Mouse (Mus musculus) midbrain, embryonic 11.5 days (tissue): ENCODE results near the gene Gxylt2. TPM values are rescaled to one million over a fixed set of nuclear protein-coding genes. Genes with fewer than 3 reads are reported as not detected.

Experiments used
- ATAC-seq: fragments of 200-750 bp; cut with Nextera tagmentation; 2 replicates; pipeline ENCODE4 v1.8.0; 2017; ENCODE audit warnings: moderate TSS enrichment, moderate library complexity; ENCODE audit not compliant: low FRiP score
- DNase-seq: peaks from one replicate; pipeline ENCODE4 v3.0.0; 2015; ENCODE audit warnings: low spot score; ENCODE audit errors: missing footprints
- H3K27ac ChIP-seq: fragments of 300-500 bp; sonication (generic); 2 replicates; pipeline ENCODE4 v1.5.1; 2014; ENCODE audit warnings: low read depth, low read length
- H3K27me3 ChIP-seq: fragments of 300-500 bp; sonication (generic); 2 replicates; pipeline ENCODE4 v1.6.1; 2014; ENCODE audit warnings: mild to moderate bottlenecking, low read length, moderate library complexity, mixed read lengths; ENCODE audit not compliant: control insufficient read depth, insufficient read depth
- H3K36me3 ChIP-seq: fragments of 300-500 bp; sonication (generic); 2 replicates; pipeline ENCODE4 v1.6.1; 2014; ENCODE audit warnings: mild to moderate bottlenecking, low read length, moderate library complexity, mixed read lengths; ENCODE audit not compliant: control insufficient read depth, insufficient read depth
- H3K4me1 ChIP-seq: fragments of 300-500 bp; sonication (generic); 2 replicates; pipeline ENCODE4 v1.6.1; 2014; ENCODE audit warnings: low read length; ENCODE audit not compliant: control insufficient read depth, insufficient read depth
- H3K4me2 ChIP-seq: fragments of 300-500 bp; sonication (generic); 2 replicates; pipeline ENCODE4 v1.6.1; 2014; ENCODE audit warnings: mild to moderate bottlenecking, moderate library complexity
- H3K4me3 ChIP-seq: fragments of 300-500 bp; sonication (generic); 2 replicates; pipeline ENCODE4 v1.5.1; 2014; ENCODE audit warnings: low read depth, low read length
- H3K9ac ChIP-seq: fragments of 300-500 bp; sonication (generic); 2 replicates; pipeline ENCODE4 v1.6.1; 2014; ENCODE audit warnings: low read length
- H3K9me3 ChIP-seq: fragments of 300-500 bp; sonication (generic); 2 replicates; pipeline ENCODE4 v1.6.1; 2016; ENCODE audit warnings: low read length; ENCODE audit not compliant: control insufficient read depth
- WGBS: fragments of 180-500 bp; shearing (Covaris S2); extraction: QIAGEN DNeasy Blood & Tissue Kit; methylation state at CpG from one replicate; pipeline ENCODE4 v1.1.7; 2014; 5-methylcytosine and 5-hydroxymethylcytosine counted together
- polyA plus RNA-seq: library from polyadenylated mRNA; unstranded; fragments of >200 nt; fragmentation: Nextera tagmentation; extraction: Ambion mirVana; gene quantifications from 2 replicates; pipeline ENCODE4 v1.2.1, GENCODE M21; 2014

Gene Gxylt2
- polyA plus RNA-seq = 3.3 and 3.8 TPM in 2 replicates

DNA sequence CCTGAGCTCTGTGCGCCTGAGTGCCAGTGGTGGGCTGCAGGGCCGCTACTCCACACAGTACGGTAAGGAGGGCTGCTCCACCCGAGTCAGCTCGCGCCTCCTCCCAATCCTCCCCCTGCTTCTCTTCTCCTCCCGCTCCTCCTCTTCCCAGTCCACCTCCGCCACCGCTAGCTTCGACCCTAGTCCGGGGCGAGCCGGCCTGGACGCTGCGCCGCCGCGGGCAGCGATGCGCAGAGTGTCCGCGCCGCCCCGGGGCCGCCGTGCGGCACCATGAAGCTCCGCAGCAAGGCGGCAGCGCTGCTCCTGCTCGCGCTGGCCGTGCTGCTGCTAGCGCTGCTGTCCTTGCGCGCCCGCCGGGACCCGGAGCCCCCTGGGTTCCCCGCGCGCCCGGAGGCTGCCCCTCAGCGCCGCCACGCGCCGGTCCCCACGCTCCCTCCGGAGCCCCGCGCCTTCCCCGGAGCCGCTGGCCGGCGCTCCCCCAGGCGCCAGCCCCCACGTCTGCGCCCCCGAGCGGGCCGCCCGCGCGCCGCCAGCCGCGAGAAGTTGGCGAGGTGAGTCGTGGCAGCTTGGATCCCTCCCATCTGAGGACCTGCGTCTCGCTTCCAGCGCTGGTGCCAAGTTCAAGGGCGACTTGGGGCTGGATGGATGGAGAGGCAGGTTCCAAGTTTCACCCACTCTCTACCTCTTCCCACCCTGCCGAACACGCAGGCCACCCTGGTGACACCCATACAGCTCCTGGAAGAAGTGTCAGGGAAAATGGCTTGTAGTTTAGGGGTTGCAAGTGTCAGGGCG is at the start of gene Gxylt2:
Gene Gxylt2, plus strand, starts transcription at position 161 of the 792 bp plus-strand sequence.
- ATAC-seq = peak; percentile 90
- Histone ChIP-seq H3K27ac (no peak within 1 kb of the TSS), H3K4me3 (peak within 1 kb of the TSS; percentile 45), H3K9me3 (no peaks in the 10 kb centered on the region), H3K9ac (peak within 1 kb of the TSS; percentile 43), H3K36me3 (no peaks in the 10 kb centered on the region), H3K27me3 (peaks cover 7% of the 10 kb centered on the region), H3K4me1 (peaks cover 6% of the 10 kb centered on the region; the same call in 1 of the 2 replicates), H3K4me2 (peak within 1 kb of the TSS; percentile 63)
- under 1% methylated on average over 57 of the region's 77 CpGs for WGBS
- DNase-seq = peak; percentile 94

DNA sequence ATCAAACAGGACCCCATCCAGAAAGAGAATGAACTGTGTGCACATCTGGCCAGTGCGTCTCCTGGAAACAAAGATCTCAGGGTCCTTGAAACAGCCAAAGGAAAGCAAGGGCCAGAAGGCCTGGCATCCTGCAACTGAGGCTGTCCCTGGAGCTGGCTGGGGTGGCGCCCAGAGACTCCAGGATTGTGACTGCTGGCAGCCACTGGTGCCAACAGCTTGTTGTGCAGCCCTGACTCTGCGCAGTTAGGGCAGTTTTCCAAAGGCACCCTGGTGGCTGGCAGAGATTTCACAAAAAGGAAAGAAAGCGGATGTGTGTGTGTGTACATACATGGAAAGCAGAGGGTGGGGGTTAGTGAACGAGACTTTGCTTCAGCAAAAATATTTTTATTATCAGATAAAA is 44.1 kb upstream of the Gxylt2 start:
- Histone ChIP-seq H3K4me2 (no peak overlapping the region), H3K9me3 (no peaks in the 10 kb centered on the region), H3K4me1 (no peaks in the 10 kb centered on the region), H3K27me3 (no peaks in the 10 kb centered on the region), H3K27ac (no peak overlapping the region), H3K9ac (no peak overlapping the region), H3K4me3 (no peak overlapping the region), H3K36me3 (no peaks in the 10 kb centered on the region; the same call in 1 of the 2 replicates)
- DNase-seq (no peak), ATAC-seq (no peak)
- WGBS = 88% methylated on average over 5 of the region's 5 CpGs

DNA sequence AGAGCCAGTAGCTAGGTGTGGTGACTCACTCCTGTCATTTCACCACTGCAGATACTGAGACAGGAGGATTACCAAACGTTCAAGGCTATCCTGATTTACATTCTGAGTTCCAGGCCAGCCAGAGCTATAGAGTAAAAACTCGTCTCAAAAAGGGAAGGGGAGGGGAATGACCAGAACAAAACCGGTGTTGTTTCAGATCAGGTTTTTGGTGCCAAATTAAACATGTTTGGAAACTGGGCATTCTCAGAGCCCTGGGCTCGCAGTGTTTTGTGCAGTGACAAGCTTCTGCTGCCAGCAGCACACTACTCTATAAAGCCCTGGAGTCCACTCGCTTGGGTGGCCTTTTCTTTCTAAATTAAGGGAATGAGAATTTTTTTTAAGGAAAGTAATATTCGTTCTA is 42.3 kb upstream of the Gxylt2 start:
- Histone ChIP-seq H3K27ac (no peak overlapping the region), H3K9me3 (no peaks in the 10 kb centered on the region), H3K36me3 (no peaks in the 10 kb centered on the region; the same call in 1 of the 2 replicates), H3K27me3 (no peaks in the 10 kb centered on the region), H3K4me2 (no peak overlapping the region), H3K4me3 (no peak overlapping the region), H3K9ac (no peak overlapping the region), H3K4me1 (no peaks in the 10 kb centered on the region)
- 85% methylated on average over 6 of the region's 6 CpGs for WGBS
- DNase-seq (no peak), ATAC-seq (no peak)

DNA sequence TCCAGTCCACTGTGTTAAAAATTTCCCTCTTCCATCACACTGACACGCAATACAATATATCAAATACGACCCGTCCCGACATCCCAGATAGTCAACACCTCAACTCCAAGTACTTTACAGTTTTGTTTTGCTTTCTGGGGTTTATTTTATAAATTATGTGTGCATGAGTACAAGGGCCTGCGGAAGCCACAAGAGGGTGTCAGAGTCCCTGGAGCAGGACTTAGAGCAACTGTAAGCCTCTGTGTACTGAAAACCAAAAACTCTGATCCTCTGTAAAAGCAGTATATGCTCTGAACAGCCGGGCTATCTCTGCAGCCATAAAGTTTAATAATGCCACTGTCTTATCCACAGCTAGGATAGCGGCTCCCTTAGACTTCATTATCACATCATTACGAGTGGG is 36.9 kb upstream of the Gxylt2 start:
- Histone ChIP-seq H3K9me3 (no peaks in the 10 kb centered on the region), H3K27me3 (no peaks in the 10 kb centered on the region), H3K4me1 (peaks cover 5% of the 10 kb centered on the region; the same call in 1 of the 2 replicates), H3K9ac (no peak overlapping the region), H3K4me2 (no peak overlapping the region), H3K27ac (no peak overlapping the region), H3K36me3 (no peaks in the 10 kb centered on the region; the same call in 1 of the 2 replicates), H3K4me3 (no peak overlapping the region)
- 94% methylated on average over 8 of the region's 8 CpGs for WGBS
- no peak for ATAC-seq
- no peak for DNase-seq

DNA sequence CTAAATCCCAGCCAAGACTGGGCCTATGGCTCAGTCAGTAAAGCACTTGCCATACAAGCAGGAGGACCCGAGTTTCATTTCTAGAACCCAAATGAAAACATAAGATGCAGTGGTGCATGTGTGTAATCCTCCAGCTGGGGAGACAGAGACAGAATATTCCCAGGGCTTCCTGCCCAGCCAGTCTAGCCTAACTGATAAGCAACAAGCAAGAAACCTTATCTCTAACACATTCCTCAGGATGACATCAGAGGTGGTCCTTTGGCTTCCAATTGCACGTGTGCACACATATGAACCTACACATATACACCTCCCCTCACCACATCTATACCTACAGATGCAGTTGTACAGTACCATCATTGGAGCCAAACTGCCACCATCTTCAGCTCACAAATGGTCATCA is 35.7 kb upstream of the Gxylt2 start:
- H3K4me2 ChIP-seq = no peak overlapping the region
- no peak overlapping the region for H3K27ac ChIP-seq
- peaks cover 5% of the 10 kb centered on the region; the same call in 1 of the 2 replicates for H3K4me1 ChIP-seq
- H3K36me3 ChIP-seq = no peaks in the 10 kb centered on the region; the same call in 1 of the 2 replicates
- H3K9me3 ChIP-seq = no peaks in the 10 kb centered on the region
- H3K9ac ChIP-seq = no peak overlapping the region
- no peak for ATAC-seq
- DNase-seq = no peak
- H3K27me3 ChIP-seq = no peaks in the 10 kb centered on the region
- WGBS = 78% methylated on average over 2 of the region's 2 CpGs
- no peak overlapping the region for H3K4me3 ChIP-seq

DNA sequence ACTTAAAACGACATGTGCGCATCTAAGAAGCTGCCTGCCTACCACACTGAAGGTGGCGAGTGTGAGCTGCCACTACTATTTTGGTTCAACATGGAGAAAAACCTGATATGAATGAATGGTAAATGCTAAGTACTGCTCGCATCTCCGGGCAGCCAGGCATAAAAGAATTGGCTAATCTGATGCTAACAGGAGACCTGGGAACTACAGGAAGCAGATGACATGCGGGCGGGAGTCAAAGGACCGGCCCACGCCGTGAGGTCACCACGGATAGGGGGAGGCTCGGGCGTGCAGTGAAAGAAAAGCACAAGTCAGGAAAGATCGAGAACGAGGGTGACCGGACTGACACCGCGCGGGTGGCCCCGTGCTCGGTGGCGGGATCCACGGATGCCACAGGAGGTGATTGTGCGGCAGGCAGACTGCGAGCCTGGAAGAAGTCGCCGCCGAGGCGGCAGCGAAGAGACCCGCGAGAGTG is 34.1 kb upstream of the Gxylt2 start:
- H3K27ac ChIP-seq = no peak overlapping the region
- peak overlapping the region; percentile 79 for H3K4me3 ChIP-seq
- peak overlapping the region; percentile 83 for H3K4me2 ChIP-seq
- no peaks in the 10 kb centered on the region for H3K9me3 ChIP-seq
- WGBS = under 1% methylated on average over 32 of the region's 32 CpGs
- ATAC-seq (peak; percentile 68), DNase-seq (peak; percentile 93)
- H3K36me3 ChIP-seq = no peaks in the 10 kb centered on the region
- H3K4me1 ChIP-seq = peaks cover 5% of the 10 kb centered on the region; the same call in 1 of the 2 replicates
- no peaks in the 10 kb centered on the region for H3K27me3 ChIP-seq
- peak overlapping the region; percentile 74 for H3K9ac ChIP-seq

DNA sequence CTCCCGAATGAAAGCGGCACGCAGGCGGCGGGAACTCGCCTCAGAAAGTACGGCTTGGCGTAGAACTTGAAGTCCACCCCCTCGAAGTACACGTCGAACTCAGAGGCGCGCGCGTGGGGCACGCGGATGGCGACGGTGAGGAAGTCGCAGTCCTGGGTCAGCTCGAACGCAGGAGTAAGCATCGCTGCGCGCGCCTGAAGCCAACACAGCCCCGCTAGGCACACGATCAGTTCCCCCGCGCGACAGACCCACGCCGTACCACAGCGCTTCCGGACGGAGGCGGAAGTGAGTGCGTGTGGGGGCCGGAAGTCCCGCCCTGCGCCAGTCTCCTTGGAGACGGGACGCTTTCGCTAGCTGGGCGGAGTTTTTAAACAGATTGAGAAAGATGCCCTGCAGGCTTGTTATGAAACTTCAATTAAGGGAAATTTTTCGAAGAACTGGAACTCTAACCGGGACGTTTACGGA is 33.6 kb upstream of the Gxylt2 start, which contains the start of gene Shq1:
Gene Shq1, minus strand, starts transcription at position 278 of the 465 bp plus-strand sequence.
- WGBS = under 1% methylated on average over 49 of the region's 49 CpGs
- H3K27ac ChIP-seq = no peak within 1 kb of the TSS
- H3K9me3 ChIP-seq = no peaks in the 10 kb centered on the region
- ATAC-seq (peak; percentile 96), DNase-seq (peak; percentile 99)
- H3K4me1 ChIP-seq = peaks cover 5% of the 10 kb centered on the region; the same call in 1 of the 2 replicates
- H3K4me2 ChIP-seq = peak within 1 kb of the TSS; percentile 83
- H3K36me3 ChIP-seq = no peaks in the 10 kb centered on the region
- peak within 1 kb of the TSS; percentile 79 for H3K4me3 ChIP-seq
- H3K9ac ChIP-seq = peak within 1 kb of the TSS; percentile 74
- H3K27me3 ChIP-seq = no peaks in the 10 kb centered on the region

DNA sequence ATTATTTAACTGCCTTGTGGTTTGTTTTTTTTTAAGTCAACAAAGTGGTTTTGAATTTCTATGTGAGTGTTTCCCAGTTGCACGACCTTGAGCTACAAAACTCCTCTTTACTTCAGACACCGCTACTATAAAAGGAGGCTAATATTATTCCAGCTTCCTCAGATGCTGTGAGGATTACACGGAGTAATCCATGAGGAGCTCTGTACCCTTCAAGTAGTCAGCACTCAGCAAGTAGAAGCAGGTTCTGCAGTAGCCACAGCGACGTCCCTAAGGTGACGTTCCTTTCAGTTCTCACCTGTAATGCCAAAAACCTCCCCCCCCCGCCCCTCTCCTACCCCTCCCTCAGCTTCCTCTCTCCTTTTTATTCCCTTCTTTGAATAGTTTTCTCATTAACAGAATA is 33.1 kb upstream of the Gxylt2 start:
- peaks cover 5% of the 10 kb centered on the region; the same call in 1 of the 2 replicates for H3K4me1 ChIP-seq
- H3K4me2 ChIP-seq = peak overlapping the region; percentile 83
- DNase-seq (no peak), ATAC-seq (no peak)
- 11% methylated on average over 7 of the region's 7 CpGs for WGBS
- H3K9me3 ChIP-seq = no peaks in the 10 kb centered on the region
- no peak overlapping the region; the same call in 1 of the 2 replicates for H3K9ac ChIP-seq
- H3K36me3 ChIP-seq = no peaks in the 10 kb centered on the region
- no peaks in the 10 kb centered on the region for H3K27me3 ChIP-seq
- H3K27ac ChIP-seq = no peak overlapping the region
- H3K4me3 ChIP-seq = peak overlapping the region; percentile 79; the same call in 1 of the 2 replicates

DNA sequence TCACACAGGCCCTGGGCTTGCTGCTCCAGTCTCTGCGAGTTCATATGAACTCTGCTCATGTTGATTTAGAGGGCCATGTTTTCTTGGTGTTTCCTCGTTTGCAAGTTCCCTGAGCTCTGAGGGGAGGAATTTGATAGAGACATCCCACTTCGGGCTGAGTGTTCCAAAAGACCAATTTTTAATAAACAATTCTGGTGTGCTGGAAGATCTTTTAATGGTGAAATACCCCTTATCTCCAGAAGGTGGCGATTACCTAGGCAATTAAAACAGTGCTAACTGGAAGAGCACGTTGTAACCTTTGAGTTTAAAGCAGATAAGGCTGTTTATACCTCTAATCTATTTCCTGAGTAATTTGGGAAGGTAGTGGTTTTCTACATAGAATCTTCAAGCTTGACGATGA is 29.6 kb upstream of the Gxylt2 start:
- Histone ChIP-seq H3K9ac (no peak overlapping the region), H3K4me2 (no peak overlapping the region), H3K4me3 (no peak overlapping the region), H3K27me3 (no peaks in the 10 kb centered on the region), H3K4me1 (peaks cover 4% of the 10 kb centered on the region; the same call in 1 of the 2 replicates), H3K9me3 (no peaks in the 10 kb centered on the region), H3K27ac (no peak overlapping the region), H3K36me3 (no peaks in the 10 kb centered on the region)
- ATAC-seq (no peak), DNase-seq (peak; percentile 89)
- WGBS = 31% methylated on average over 6 of the region's 6 CpGs
